Mouse (Mus musculus) embryonic facial prominence, embryonic 15.5 days (tissue): ENCODE measurements around the gene Bach2. TPM values are rescaled to one million over a fixed set of nuclear protein-coding genes. Genes with fewer than 3 reads are reported as not detected.

Experiments used
- ATAC-seq: fragments of 200-750 bp; cut with Nextera tagmentation; 2 replicates; pipeline ENCODE4 v1.8.0; 2017; ENCODE audit warnings: low read depth, moderate TSS enrichment; ENCODE audit not compliant: insufficient number of reproducible peaks, low FRiP score, low TSS enrichment
- H3K27ac ChIP-seq: fragments of 300-500 bp; sonication (generic); replicated peaks from 2 replicates; pipeline ENCODE4 v1.5.1; 2015; ENCODE audit warnings: mild to moderate bottlenecking, inconsistent platforms
- H3K27me3 ChIP-seq: fragments of 300-500 bp; sonication (generic); 2 replicates; pipeline ENCODE4 v1.6.1; 2015; ENCODE audit warnings: inconsistent platforms
- H3K36me3 ChIP-seq: fragments of 300-500 bp; sonication (generic); 2 replicates; pipeline ENCODE4 v1.6.1; 2015; ENCODE audit warnings: mild to moderate bottlenecking, inconsistent platforms
- H3K4me1 ChIP-seq: fragments of 300-500 bp; sonication (generic); 2 replicates; pipeline ENCODE4 v1.6.1; 2015; ENCODE audit warnings: inconsistent platforms
- H3K4me2 ChIP-seq: fragments of 300-500 bp; sonication (generic); replicated peaks from 2 replicates; pipeline ENCODE4 v1.6.1; 2015; ENCODE audit warnings: mild to moderate bottlenecking, inconsistent platforms
- H3K4me3 ChIP-seq: fragments of 300-500 bp; sonication (generic); replicated peaks from 2 replicates; pipeline ENCODE4 v1.5.1; 2015; ENCODE audit warnings: mild to moderate bottlenecking, inconsistent platforms
- H3K9ac ChIP-seq: fragments of 300-500 bp; sonication (generic); 2 replicates; pipeline ENCODE4 v1.6.1; 2015; ENCODE audit warnings: inconsistent platforms
- H3K9me3 ChIP-seq: fragments of 300-500 bp; sonication (generic); replicated peaks from 2 replicates; pipeline ENCODE4 v1.6.1; 2016; ENCODE audit warnings: inconsistent platforms
- WGBS: fragments of 180-500 bp; shearing (Covaris S2); methylation state at CpG from one replicate; pipeline ENCODE4 v1.1.7; 2015; 5-methylcytosine and 5-hydroxymethylcytosine counted together
- polyA plus RNA-seq: library from polyadenylated mRNA; unstranded; fragments of >200 nt; fragmentation: Nextera tagmentation; extraction: Ambion mirVana; gene quantifications from 2 replicates; pipeline ENCODE4 v1.2.1, GENCODE M21; 2015

Bach2 gene
- polyA plus RNA-seq, 1 experiment from 2014 or later = 7.2 TPM

GRCm38 (mm10) chr4:32434612-32435011 lies 196.0 kb downstream of the Bach2 start:
- H3K4me1 ChIP-seq = peaks cover 18% of the 10 kb centered on the region; the same call in 1 of the 2 replicates
- no peak overlapping the region for H3K4me3 ChIP-seq
- no peak for ATAC-seq
- no peak overlapping the region for H3K4me2 ChIP-seq
- H3K27ac ChIP-seq = no peak overlapping the region
- no peak overlapping the region for H3K9ac ChIP-seq
- H3K27me3 ChIP-seq = no peaks in the 10 kb centered on the region
- no peaks in the 10 kb centered on the region for H3K9me3 ChIP-seq
- WGBS = 85% methylated on average over 1 of the region's 1 CpGs
- H3K36me3 ChIP-seq = no peaks in the 10 kb centered on the region

GRCm38 (mm10) chr4:32439974-32440739 lies 201.6 kb downstream of the Bach2 start:
- 75% methylated on average over 11 of the region's 11 CpGs for whole genome bisulfite sequencing
- no peak overlapping the region for H3K27ac ChIP-seq
- no peak for ATAC-seq

DNA sequence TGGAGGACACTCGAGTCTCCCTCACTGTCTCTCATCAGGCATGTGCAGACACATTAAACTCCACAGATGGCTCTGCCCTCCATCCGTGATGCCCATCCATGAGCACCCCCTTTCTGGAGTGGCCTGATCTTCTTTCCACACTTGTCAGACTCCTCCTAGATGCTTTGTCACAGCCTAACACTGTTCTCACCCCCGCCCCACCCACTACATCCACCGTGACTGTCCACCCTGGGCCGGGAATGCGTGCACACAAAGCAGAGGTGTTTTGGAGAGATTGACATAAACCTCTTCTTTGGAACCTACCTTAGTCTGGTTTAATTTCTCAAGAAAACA lies 202.1 kb downstream of the Bach2 start:
- WGBS = 77% methylated on average over 6 of the region's 6 CpGs
- Histone ChIP-seq H3K9me3 (no peaks in the 10 kb centered on the region), H3K27ac (no peak overlapping the region), H3K36me3 (no peaks in the 10 kb centered on the region), H3K4me2 (no peak overlapping the region), H3K4me1 (no peaks in the 10 kb centered on the region), H3K27me3 (no peaks in the 10 kb centered on the region), H3K4me3 (no peak overlapping the region), H3K9ac (no peak overlapping the region)
- ATAC-seq = no peak

More at GRCm38 (mm10) chr4:32439974-32440739, 201.6 kb downstream of the Bach2 start:
- H3K4me3 ChIP-seq = no peak overlapping the region
- H3K4me2 ChIP-seq = no peak overlapping the region
- H3K9me3 ChIP-seq = no peaks in the 10 kb centered on the region
- H3K9ac ChIP-seq = no peak overlapping the region
- H3K4me1 ChIP-seq = no peaks in the 10 kb centered on the region
- H3K27me3 ChIP-seq = no peaks in the 10 kb centered on the region
- no peaks in the 10 kb centered on the region for H3K36me3 ChIP-seq

DNA sequence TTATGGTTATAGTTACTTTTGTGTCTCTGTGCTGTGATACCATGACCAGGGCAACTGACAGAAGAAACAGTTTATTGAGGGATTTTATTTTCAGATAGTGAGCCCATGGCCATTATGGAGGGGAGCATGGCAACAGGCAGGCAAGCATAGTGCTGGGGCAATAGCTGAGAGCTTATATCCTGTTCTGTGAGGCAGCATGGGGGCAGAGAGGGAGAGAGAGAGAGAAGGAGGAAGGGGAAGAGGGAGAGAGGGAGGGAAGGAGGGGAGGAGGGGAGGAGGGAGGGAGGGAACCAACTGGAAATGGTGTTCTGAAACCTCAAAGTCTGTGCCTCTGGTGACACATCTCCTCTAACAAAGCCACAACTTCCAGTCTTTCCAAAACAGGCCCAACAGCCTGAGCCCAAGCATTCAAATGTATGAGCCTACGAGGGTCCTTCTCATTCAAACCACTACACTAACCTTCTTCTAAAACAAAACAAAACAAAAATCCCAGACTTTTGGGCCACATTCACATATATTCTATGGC lies 206.1 kb downstream of the Bach2 start:
- H3K4me3 ChIP-seq = no peak overlapping the region
- no peaks in the 10 kb centered on the region for H3K27me3 ChIP-seq
- H3K4me2 ChIP-seq = no peak overlapping the region
- H3K9me3 ChIP-seq = no peaks in the 10 kb centered on the region
- H3K9ac ChIP-seq = no peak overlapping the region
- H3K27ac ChIP-seq = no peak overlapping the region
- WGBS = 88% methylated on average over 1 of the region's 1 CpGs
- no peak for ATAC-seq
- no peaks in the 10 kb centered on the region for H3K36me3 ChIP-seq
- H3K4me1 ChIP-seq = no peaks in the 10 kb centered on the region

- no peaks in the 10 kb centered on the region for H3K27me3 ChIP-seq
- no peak for ATAC-seq
- H3K4me2 ChIP-seq = no peak overlapping the region
- no peaks in the 10 kb centered on the region for H3K9me3 ChIP-seq
- H3K4me3 ChIP-seq = no peak overlapping the region
- no peaks in the 10 kb centered on the region for H3K4me1 ChIP-seq
- no peak overlapping the region for H3K9ac ChIP-seq
- H3K27ac ChIP-seq = no peak overlapping the region
- WGBS = 90% methylated on average over 3 of the region's 3 CpGs
- no peaks in the 10 kb centered on the region for H3K36me3 ChIP-seq
Measured at GRCm38 (mm10) chr4:32447850-32448249, 209.2 kb downstream of the Bach2 start.

DNA sequence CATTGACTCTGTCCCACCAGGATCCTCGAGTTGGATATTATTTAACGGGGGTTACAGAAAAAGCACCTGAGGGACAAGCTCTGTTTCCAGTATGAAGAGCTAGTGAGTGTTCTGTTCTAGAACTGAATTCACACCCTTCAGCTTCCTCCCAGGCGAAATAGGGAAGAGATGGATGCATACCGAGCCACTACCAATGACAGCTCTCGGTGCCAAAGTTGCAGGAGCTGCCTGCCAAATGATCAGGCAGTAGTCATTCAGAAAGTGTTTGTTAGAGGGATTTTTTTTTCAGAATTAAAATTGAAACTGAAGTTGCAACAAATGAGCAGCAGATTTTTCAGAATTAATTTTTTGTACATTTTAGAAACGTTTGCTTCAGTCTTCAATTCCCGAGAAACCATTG lies 223.4 kb downstream of the Bach2 start:
- 73% methylated on average over 7 of the region's 7 CpGs for WGBS

DNA sequence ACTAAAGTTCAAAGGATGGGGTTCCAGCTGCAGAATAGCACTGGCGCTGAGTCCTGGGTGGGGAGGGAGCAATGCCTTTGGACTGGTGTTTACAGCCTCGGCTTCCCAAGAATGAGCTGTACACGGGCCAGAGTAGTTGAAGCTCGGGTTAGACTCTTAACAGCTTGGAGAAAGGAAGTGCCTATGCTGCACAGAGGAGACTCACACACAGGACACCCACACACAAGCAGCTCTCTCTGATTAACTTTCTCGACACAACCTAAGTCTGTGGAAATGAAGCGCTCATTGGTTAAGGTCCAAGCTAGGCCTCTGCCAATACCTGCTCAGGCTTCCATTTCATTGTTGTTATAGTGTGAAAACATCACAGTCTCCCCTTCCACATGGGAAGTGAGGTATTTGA lies 224.5 kb downstream of the Bach2 start:
- Histone ChIP-seq H3K9me3 (no peaks in the 10 kb centered on the region), H3K36me3 (no peaks in the 10 kb centered on the region), H3K4me3 (no peak overlapping the region), H3K9ac (no peak overlapping the region), H3K27ac (no peak overlapping the region), H3K4me1 (no peaks in the 10 kb centered on the region; the same call in 1 of the 2 replicates), H3K27me3 (no peaks in the 10 kb centered on the region), H3K4me2 (no peak overlapping the region)
- no peak for ATAC-seq
- WGBS = 85% methylated on average over 6 of the region's 6 CpGs

More for the DNA sequence above, 223.4 kb downstream of the Bach2 start:
- no peak overlapping the region for H3K4me2 ChIP-seq
- no peaks in the 10 kb centered on the region for H3K27me3 ChIP-seq
- ATAC-seq = no peak
- no peak overlapping the region for H3K27ac ChIP-seq
- H3K9me3 ChIP-seq = no peaks in the 10 kb centered on the region
- H3K9ac ChIP-seq = no peak overlapping the region
- H3K36me3 ChIP-seq = no peaks in the 10 kb centered on the region
- H3K4me1 ChIP-seq = no peaks in the 10 kb centered on the region; the same call in 1 of the 2 replicates
- no peak overlapping the region for H3K4me3 ChIP-seq

DNA sequence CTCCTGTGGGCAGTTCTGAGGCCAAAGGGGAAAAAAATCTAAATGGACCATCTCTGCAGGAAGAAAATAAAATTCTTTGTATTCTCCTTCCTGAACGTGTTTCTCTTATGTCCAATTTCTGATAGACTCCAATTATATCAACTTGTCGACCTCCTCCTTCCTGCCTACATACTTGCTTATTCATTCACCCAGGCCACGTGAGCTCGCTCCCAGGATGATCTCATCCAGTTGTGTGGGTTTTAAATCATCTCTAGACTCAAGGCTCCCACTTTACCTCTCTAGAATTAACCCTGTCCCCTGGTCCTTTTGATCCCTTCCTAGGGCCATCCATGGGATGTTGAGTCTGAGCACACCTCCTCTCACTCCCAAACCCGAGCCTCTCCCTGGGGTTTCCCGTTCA lies 225.9 kb downstream of the Bach2 start:
- Histone ChIP-seq H3K36me3 (0 out of 2 replicates have a peak, but pooled peaks cover under 1% of the 10 kb centered on the region), H3K27ac (no peak overlapping the region), H3K4me3 (no peak overlapping the region), H3K9ac (no peak overlapping the region), H3K4me2 (no peak overlapping the region), H3K9me3 (no peaks in the 10 kb centered on the region), H3K4me1 (no peaks in the 10 kb centered on the region; the same call in 1 of the 2 replicates), H3K27me3 (no peaks in the 10 kb centered on the region)
- ATAC-seq = no peak
- 74% methylated on average over 6 of the region's 6 CpGs for WGBS

- H3K4me2 ChIP-seq = no peak overlapping the region
- no peaks in the 10 kb centered on the region; the same call in 1 of the 2 replicates for H3K4me1 ChIP-seq
- H3K27ac ChIP-seq = no peak overlapping the region
- 69% methylated on average over 8 of the region's 8 CpGs for WGBS
- no peak for ATAC-seq
- H3K36me3 ChIP-seq = 0 out of 2 replicates have a peak, but pooled peaks cover 3% of the 10 kb centered on the region
- H3K4me3 ChIP-seq = no peak overlapping the region
- no peaks in the 10 kb centered on the region for H3K9me3 ChIP-seq
- no peak overlapping the region for H3K9ac ChIP-seq
- no peaks in the 10 kb centered on the region for H3K27me3 ChIP-seq
Measured at GRCm38 (mm10) chr4:32466031-32466430, 227.4 kb downstream of the Bach2 start.

- H3K4me3 ChIP-seq = no peak overlapping the region
- H3K4me2 ChIP-seq = no peak overlapping the region
- no peak overlapping the region for H3K9ac ChIP-seq
- H3K36me3 ChIP-seq = no peaks in the 10 kb centered on the region
- peaks cover 27% of the 10 kb centered on the region for H3K4me1 ChIP-seq
- H3K27ac ChIP-seq = no peak overlapping the region
- H3K9me3 ChIP-seq = no peaks in the 10 kb centered on the region
- ATAC-seq = no peak
- H3K27me3 ChIP-seq = no peaks in the 10 kb centered on the region
- WGBS = 78% methylated on average over 6 of the region's 6 CpGs
Measured at GRCm38 (mm10) chr4:32477977-32478660, 239.5 kb downstream of the Bach2 start.

- no peak for ATAC-seq
- Histone ChIP-seq H3K9ac (no peak overlapping the region), H3K36me3 (no peaks in the 10 kb centered on the region), H3K4me3 (no peak overlapping the region), H3K4me2 (no peak overlapping the region), H3K9me3 (no peaks in the 10 kb centered on the region), H3K27me3 (no peaks in the 10 kb centered on the region), H3K4me1 (peaks cover 29% of the 10 kb centered on the region), H3K27ac (no peak overlapping the region)
- WGBS = 17% methylated on average over 3 of the region's 3 CpGs
Measured at GRCm38 (mm10) chr4:32479231-32479630, 240.6 kb downstream of the Bach2 start.
